Mouse (Mus musculus): ENCODE data around the gene Itga3. TPM values are rescaled to one million over a fixed set of nuclear protein-coding genes. Genes with fewer than 3 reads are reported as not detected.
A peak's percentile ranks its signal among the peaks of the same experiment; 100 is the strongest.

Itga3 gene
- total and polyA plus RNA-seq, 3 experiments: 5.8 to 53.0 (median 9.0) TPM

DNA sequence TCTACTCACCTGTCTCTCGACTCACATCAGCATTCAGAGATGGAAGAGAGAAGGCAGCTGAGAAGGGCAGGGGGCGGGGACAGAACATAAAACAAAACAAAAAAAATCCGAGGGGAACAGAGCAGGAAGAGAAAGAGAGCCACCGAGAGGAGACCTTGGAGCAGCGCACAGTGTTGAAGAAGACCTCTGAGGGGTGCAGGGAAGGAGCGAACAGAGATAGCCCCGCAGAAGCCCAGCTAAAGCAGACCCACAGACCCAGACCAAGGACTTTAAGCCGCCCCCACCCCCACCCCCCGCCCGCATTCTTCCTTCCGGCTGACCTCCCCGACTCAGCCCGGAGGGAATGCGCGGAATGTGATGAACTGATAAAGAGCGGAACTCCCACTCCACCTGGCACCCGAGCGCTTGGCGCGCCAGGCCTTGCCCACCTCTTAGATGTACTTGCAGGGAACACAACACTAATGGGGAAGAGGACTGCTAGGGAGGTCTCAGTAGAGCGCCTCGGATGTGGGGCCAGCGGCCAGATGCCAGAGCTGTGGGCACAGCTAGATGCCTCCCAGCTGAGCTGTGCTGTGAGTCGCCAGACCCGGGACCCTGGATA, 28.8 kb upstream of the Itga3 start:
- H3K36me3 ChIP-seq (replicated peaks in 1 of 2; ENCODE audit: control insufficient read depth in 1 of 2, insufficient read depth in 1 of 2, low read length in 1 of 2): no peaks in the 10 kb centered on the region
- peaks cover 42 to 90% of the 10 kb centered on the region in 2 experiments for H3K4me1 ChIP-seq (ENCODE audit: control insufficient read depth in 1 of 2, insufficient read depth in 2 of 2)
- in situ Hi-C loops (cut with MboI; ENCODE audit: low pct_ligation_motif_present, low pct_unique_long_range_greater_than_20kb, low sequenced_read_pairs): loop anchor here (5.0 kb wide), 2 partner anchors 33 to 63 kb away; partner anchors contain the start of gene Pdk2
- H3K4me3 ChIP-seq (replicated peaks in 1 of 3; ENCODE audit: low read depth in 2 of 3, low read length in 2 of 3, poor library complexity in 1 of 3): no peak overlapping the region
- no peak overlapping the region for H3K9ac ChIP-seq (ENCODE audit: insufficient read depth, low read depth)
- H3K27ac ChIP-seq (ENCODE audit: insufficient read depth, low read depth): no peak overlapping the region
- H3K9me3 ChIP-seq (replicated peaks; ENCODE audit: low read length): peaks cover 8% of the 10 kb centered on the region
- no peak for DNase-seq (ENCODE audit: extremely low read depth)
- H3K79me2 ChIP-seq (replicated peaks; ENCODE audit: control insufficient read depth, extremely low read depth, insufficient read depth, poor library complexity, severe bottlenecking): no peaks in the 10 kb centered on the region
- H3K27me3 ChIP-seq (replicated peaks): peaks cover 5% of the 10 kb centered on the region
- H3K4me2 ChIP-seq (ENCODE audit: insufficient read depth, low read depth, poor library complexity, severe bottlenecking): no peak overlapping the region
- TF ChIP-seq ZNF384 (IDR thresholded peaks at IDR 0.05; ENCODE audit: low read depth, low read length): peak; percentile 80
- peak in 1 of 2 experiments; percentile 51; a peak in 2 of 4 replicates for TF ChIP-seq CTCF (conservative IDR thresholded peaks at IDR 0.05 in 1 of 2, IDR thresholded peaks at IDR 0.05 in 1 of 2; ENCODE audit: low read depth in 2 of 2, low read length in 2 of 2)
- TF ChIP-seq SMC3 (IDR thresholded peaks at IDR 0.05; ENCODE audit: low read depth, low read length): peak; percentile 33
- TF ChIP-seq CHD2 (IDR thresholded peaks at IDR 0.05; ENCODE audit: low read length): peak; percentile 37; the same call in 1 of the 2 replicates
- TF ChIP-seq MEF2A (IDR thresholded peaks at IDR 0.05; ENCODE audit: borderline replicate concordance, low read depth, low read length): no peak
- TF ChIP-seq MAZ (IDR thresholded peaks at IDR 0.05; ENCODE audit: low read depth, low read length): 0 out of 2 replicates have a peak, but pooled peaks have one; percentile 16
- no peak for TF ChIP-seq BHLHE40 (IDR thresholded peaks at IDR 0.05; ENCODE audit: low read depth, low read length)
- peak; percentile 43 for TF ChIP-seq RAD21 (IDR thresholded peaks at IDR 0.05; ENCODE audit: low read depth, low read length)
- no peak for TF ChIP-seq POLR2AphosphoS2 (IDR thresholded peaks at IDR 0.05; ENCODE audit: low read depth, low read length)
- dilution Hi-C loops (cut with MboI; ENCODE audit: extremely low pct_ligation_motif_present, extremely low pct_unique_long_range_greater_than_20kb, low sequenced_read_pairs): no loop called here

DNA sequence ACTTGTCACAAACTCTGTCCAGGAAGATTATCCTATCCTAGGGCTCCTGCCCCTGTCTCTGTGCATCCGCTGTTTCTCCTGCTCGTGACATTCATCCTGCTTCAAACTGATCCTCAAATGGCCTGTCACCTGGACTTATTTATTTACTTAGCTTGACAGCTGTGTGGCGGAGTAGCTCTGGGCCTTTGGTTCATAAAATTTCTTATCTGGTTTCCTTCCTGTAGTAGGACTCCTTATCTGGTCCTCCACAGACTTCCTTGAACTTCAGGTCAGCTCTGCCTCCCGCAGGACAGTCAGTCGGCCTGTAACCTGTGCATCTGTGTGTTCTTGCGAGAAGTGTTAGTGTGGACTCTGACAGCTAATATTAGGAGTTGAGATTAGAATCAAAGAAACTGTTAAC, 27.7 kb upstream of the Itga3 start:
- H3K27ac ChIP-seq (ENCODE audit: insufficient read depth, low read depth): no peak overlapping the region
- H3K4me1 ChIP-seq (ENCODE audit: control insufficient read depth in 1 of 2, insufficient read depth in 2 of 2): peaks cover 43 to 90% of the 10 kb centered on the region in 2 experiments
- in situ Hi-C loops (cut with MboI; ENCODE audit: low pct_ligation_motif_present, low pct_unique_long_range_greater_than_20kb, low sequenced_read_pairs): no loop called here
- H3K4me3 ChIP-seq (replicated peaks in 1 of 3; ENCODE audit: low read depth in 2 of 3, low read length in 2 of 3, poor library complexity in 1 of 3): no peak overlapping the region
- H3K4me2 ChIP-seq (ENCODE audit: insufficient read depth, low read depth, poor library complexity, severe bottlenecking): no peak overlapping the region
- no peak for DNase-seq (ENCODE audit: extremely low read depth)
- no peaks in the 10 kb centered on the region for H3K79me2 ChIP-seq (replicated peaks; ENCODE audit: control insufficient read depth, extremely low read depth, insufficient read depth, poor library complexity, severe bottlenecking)
- H3K27me3 ChIP-seq (replicated peaks): peaks cover 5% of the 10 kb centered on the region
- H3K36me3 ChIP-seq (replicated peaks in 1 of 2; ENCODE audit: control insufficient read depth in 1 of 2, insufficient read depth in 1 of 2, low read length in 1 of 2): no peaks in the 10 kb centered on the region
- H3K9ac ChIP-seq (ENCODE audit: insufficient read depth, low read depth): no peak overlapping the region
- peak; percentile 24; the same call in 1 of the 2 replicates for TF ChIP-seq SMC3 (IDR thresholded peaks at IDR 0.05; ENCODE audit: low read depth, low read length)
- peak in 1 of 2 experiments; percentile 23; a peak in 1 of 4 replicates for TF ChIP-seq CTCF (conservative IDR thresholded peaks at IDR 0.05 in 1 of 2, IDR thresholded peaks at IDR 0.05 in 1 of 2; ENCODE audit: low read depth in 2 of 2, low read length in 2 of 2)
- TF ChIP-seq CHD2 (IDR thresholded peaks at IDR 0.05; ENCODE audit: low read length): no peak
- peak; percentile 13 for TF ChIP-seq RAD21 (IDR thresholded peaks at IDR 0.05; ENCODE audit: low read depth, low read length)
- dilution Hi-C loops (cut with MboI; ENCODE audit: extremely low pct_ligation_motif_present, extremely low pct_unique_long_range_greater_than_20kb, low sequenced_read_pairs): no loop called here
- H3K9me3 ChIP-seq (replicated peaks; ENCODE audit: low read length): peaks cover 8% of the 10 kb centered on the region

GRCm38 (mm10) chr11:95102161-95102904, 25.7 kb upstream of the Itga3 start:
- no peak overlapping the region for H3K9ac ChIP-seq (ENCODE audit: insufficient read depth, low read depth)
- no peaks in the 10 kb centered on the region for H3K27me3 ChIP-seq (replicated peaks)
- no peaks in the 10 kb centered on the region for H3K79me2 ChIP-seq (replicated peaks; ENCODE audit: control insufficient read depth, extremely low read depth, insufficient read depth, poor library complexity, severe bottlenecking)
- peaks cover 52 to 92% of the 10 kb centered on the region in 2 experiments for H3K4me1 ChIP-seq (ENCODE audit: control insufficient read depth in 1 of 2, insufficient read depth in 2 of 2)
- H3K36me3 ChIP-seq (replicated peaks in 1 of 2; ENCODE audit: control insufficient read depth in 1 of 2, insufficient read depth in 1 of 2, low read length in 1 of 2): no peaks in the 10 kb centered on the region
- DNase-seq (ENCODE audit: extremely low read depth): no peak
- H3K27ac ChIP-seq (ENCODE audit: insufficient read depth, low read depth): peak overlapping the region; percentile 30; the same call in 1 of the 2 replicates
- no peak overlapping the region for H3K4me3 ChIP-seq (replicated peaks in 1 of 3; ENCODE audit: low read depth in 2 of 3, low read length in 2 of 3, poor library complexity in 1 of 3)
- dilution Hi-C loops (cut with MboI; ENCODE audit: extremely low pct_ligation_motif_present, extremely low pct_unique_long_range_greater_than_20kb, low sequenced_read_pairs) (no loop called here), in situ Hi-C loops (cut with MboI; ENCODE audit: low pct_ligation_motif_present, low pct_unique_long_range_greater_than_20kb, low sequenced_read_pairs) (no loop called here)
- peaks cover 6% of the 10 kb centered on the region for H3K9me3 ChIP-seq (replicated peaks; ENCODE audit: low read length)
- no peak overlapping the region for H3K4me2 ChIP-seq (ENCODE audit: insufficient read depth, low read depth, poor library complexity, severe bottlenecking)
- peak; percentile 86 for TF ChIP-seq MYC (IDR thresholded peaks at IDR 0.05; ENCODE audit: low read depth, low read length)
- no peak; the same call in 1 of the 2 replicates for TF ChIP-seq MXI1 (IDR thresholded peaks at IDR 0.05; ENCODE audit: low read depth, low read length)
- TF ChIP-seq KAT2A (IDR thresholded peaks at IDR 0.05; ENCODE audit: insufficient replicate concordance, low read length): no peak
- TF ChIP-seq USF2 (conservative IDR thresholded peaks at IDR 0.05; ENCODE audit: low read depth, low read length): no peak
- TF ChIP-seq TBP (conservative IDR thresholded peaks at IDR 0.05; ENCODE audit: low read depth, low read length): 0 out of 2 replicates have a peak, but pooled peaks have one; percentile 39
- TF ChIP-seq CHD1 (IDR thresholded peaks at IDR 0.05; ENCODE audit: low read depth, low read length): no peak
- peak; percentile 80; the same call in 1 of the 2 replicates for TF ChIP-seq RCOR1 (conservative IDR thresholded peaks at IDR 0.05; ENCODE audit: low read depth, low read length)
- TF ChIP-seq ZMIZ1 (IDR thresholded peaks at IDR 0.05; ENCODE audit: low read depth, low read length): no peak
- TF ChIP-seq ZNF384 (IDR thresholded peaks at IDR 0.05; ENCODE audit: low read depth, low read length): peak; percentile 98
- peak; percentile 76 for TF ChIP-seq ETS1 (conservative IDR thresholded peaks at IDR 0.05; ENCODE audit: low read depth, low read length)
- no peak for TF ChIP-seq NRF1 (IDR thresholded peaks at IDR 0.05; ENCODE audit: low read depth, low read length)
- TF ChIP-seq JUND (conservative IDR thresholded peaks at IDR 0.05; ENCODE audit: low read depth, low read length): peak; percentile 88
- TF ChIP-seq POLR2AphosphoS2 (IDR thresholded peaks at IDR 0.05; ENCODE audit: low read depth, low read length): no peak
- TF ChIP-seq CTCF (conservative IDR thresholded peaks at IDR 0.05 in 1 of 2, IDR thresholded peaks at IDR 0.05 in 1 of 2; ENCODE audit: low read depth in 2 of 2, low read length in 2 of 2): no peak
- peak; percentile 81 for TF ChIP-seq MAX (IDR thresholded peaks at IDR 0.05; ENCODE audit: low read length)
- peak; percentile 52 for TF ChIP-seq POLR2A (IDR thresholded peaks at IDR 0.05; ENCODE audit: low read depth, low read length)

Data from CH12.LX (cell line).